Mouse (Mus musculus) forebrain, postnatal 0 days (tissue): Measurements from ENCODE around the gene Fosl1. TPM values are rescaled to one million over a fixed set of nuclear protein-coding genes. Genes with fewer than 3 reads are reported as not detected.

Source experiments
- ATAC-seq: fragments of 200-750 bp; cut with Nextera tagmentation; 2 replicates; pipeline ENCODE4 v1.8.0; 2017; ENCODE audit warnings: mild to moderate bottlenecking, moderate library complexity
- DNase-seq: peaks from one replicate; pipeline ENCODE4 v3.0.0-alpha.2; 2015
- H3K27ac ChIP-seq: fragments of 300-500 bp; sonication (generic); 2 replicates; pipeline ENCODE4 v1.5.1; 2014; ENCODE audit warnings: low read depth, mild to moderate bottlenecking, antibody characterized with exemption, low read length, moderate library complexity, mixed read lengths
- H3K27me3 ChIP-seq: fragments of 300-500 bp; sonication (generic); 2 replicates; pipeline ENCODE4 v1.6.1; 2014; ENCODE audit warnings: mild to moderate bottlenecking, low read length, mixed read lengths; ENCODE audit not compliant: insufficient read depth
- H3K36me3 ChIP-seq: fragments of 300-500 bp; sonication (generic); 2 replicates; pipeline ENCODE4 v1.6.1; 2014; ENCODE audit warnings: mild to moderate bottlenecking, moderate library complexity; ENCODE audit not compliant: insufficient read depth
- H3K4me1 ChIP-seq: fragments of 300-500 bp; sonication (generic); 2 replicates; pipeline ENCODE4 v1.6.1; 2014; ENCODE audit warnings: antibody characterized with exemption; ENCODE audit not compliant: insufficient read depth
- H3K4me2 ChIP-seq: fragments of 300-500 bp; sonication (generic); 2 replicates; pipeline ENCODE4 v1.6.1; 2014; ENCODE audit warnings: low read depth, mild to moderate bottlenecking, moderate library complexity
- H3K4me3 ChIP-seq: fragments of 300-500 bp; sonication (generic); 2 replicates; pipeline ENCODE4 v1.5.1; 2014; ENCODE audit warnings: low read depth, low read length, mixed read lengths
- H3K9ac ChIP-seq: fragments of 300-500 bp; sonication (generic); 2 replicates; pipeline ENCODE4 v1.6.1; 2014; ENCODE audit warnings: mild to moderate bottlenecking
- H3K9me3 ChIP-seq: fragments of 300-500 bp; sonication (generic); 2 replicates; pipeline ENCODE4 v1.6.1; 2016; ENCODE audit warnings: low read length
- CTCF ChIP-seq: sonication (generic); IDR thresholded peaks from 2 replicates; pipeline ENCODE4 v1.5.1; 2016; ENCODE audit warnings: antibody characterized with exemption, control low read depth, low read depth
- WGBS: fragments of 180-500 bp; shearing (Covaris S2); extraction: QIAGEN DNeasy Blood & Tissue Kit; methylation state at CpG from one replicate; pipeline ENCODE4 v1.1.7; 2014; 5-methylcytosine and 5-hydroxymethylcytosine counted together
- polyA plus RNA-seq: library from polyadenylated mRNA; unstranded; fragments of >200 nt; fragmentation: Nextera tagmentation; extraction: Ambion mirVana; gene quantifications from 2 replicates; pipeline ENCODE4 v1.2.1, GENCODE M21; 2015
- total RNA-seq: library from RNA; depleted of rRNA; stranded (reverse); fragments of >200 nt; gene quantifications from 2 replicates; pipeline ENCODE4 v1.2.3, GENCODE M21; 2014

Fosl1 gene
- total and polyA plus RNA-seq, 2 experiments from 2014 or later: 0.19 TPM; not detected in 1

DNA sequence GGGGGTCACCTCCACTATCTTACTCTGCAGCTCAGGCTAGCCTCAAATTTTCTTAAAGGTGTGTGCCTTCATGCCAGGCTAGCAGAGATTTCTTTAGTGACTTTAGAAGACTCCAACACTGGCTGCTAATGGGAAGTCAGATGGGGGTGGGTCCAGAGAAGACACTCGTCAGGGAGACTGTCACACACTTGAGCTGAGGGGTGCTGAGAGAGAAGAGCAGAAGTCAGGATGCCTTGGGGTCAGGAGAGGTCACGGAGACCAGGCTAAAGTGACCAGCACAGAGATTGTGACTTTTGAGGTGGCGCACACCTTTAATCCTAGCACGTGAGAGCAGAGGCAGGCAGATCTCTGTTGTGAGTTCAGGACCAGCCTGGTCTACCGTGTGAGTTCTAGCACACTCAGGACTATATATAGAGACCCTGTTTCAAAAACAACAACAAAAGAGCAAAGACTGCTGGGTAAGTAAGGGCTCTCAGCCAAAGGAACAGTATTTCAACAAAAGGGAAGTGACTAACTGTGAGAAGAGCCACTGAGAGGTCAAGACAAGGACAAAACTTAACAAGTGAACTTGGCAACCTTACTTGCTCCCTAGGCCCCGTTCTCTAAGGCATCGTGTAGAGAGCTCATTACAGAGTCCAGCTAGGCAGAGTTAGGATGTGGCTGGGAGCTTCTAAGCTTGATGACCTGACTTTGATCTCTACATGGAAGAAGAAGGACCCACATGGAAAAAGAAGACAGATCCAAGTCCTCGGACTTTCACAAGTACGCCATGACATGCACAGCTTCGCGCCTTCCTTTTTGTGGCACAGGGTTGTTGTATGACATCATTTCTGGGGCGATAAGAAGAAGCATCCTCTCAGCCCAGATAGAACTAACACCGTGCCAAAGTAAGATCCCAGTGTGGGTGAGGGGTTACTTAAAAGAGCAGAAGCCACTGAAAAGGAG, 39.0 kb upstream of the Fosl1 start:
- Histone ChIP-seq H3K27ac (no peak overlapping the region), H3K36me3 (no peaks in the 10 kb centered on the region), H3K27me3 (no peaks in the 10 kb centered on the region), H3K4me1 (peaks cover 4% of the 10 kb centered on the region; the same call in 1 of the 2 replicates), H3K4me2 (no peak overlapping the region), H3K9me3 (no peaks in the 10 kb centered on the region), H3K4me3 (no peak overlapping the region), H3K9ac (no peak overlapping the region)
- DNase-seq (no peak), ATAC-seq (no peak)
- TF ChIP-seq CTCF: no peak
- 85% methylated on average over 13 of the region's 13 CpGs for WGBS

DNA sequence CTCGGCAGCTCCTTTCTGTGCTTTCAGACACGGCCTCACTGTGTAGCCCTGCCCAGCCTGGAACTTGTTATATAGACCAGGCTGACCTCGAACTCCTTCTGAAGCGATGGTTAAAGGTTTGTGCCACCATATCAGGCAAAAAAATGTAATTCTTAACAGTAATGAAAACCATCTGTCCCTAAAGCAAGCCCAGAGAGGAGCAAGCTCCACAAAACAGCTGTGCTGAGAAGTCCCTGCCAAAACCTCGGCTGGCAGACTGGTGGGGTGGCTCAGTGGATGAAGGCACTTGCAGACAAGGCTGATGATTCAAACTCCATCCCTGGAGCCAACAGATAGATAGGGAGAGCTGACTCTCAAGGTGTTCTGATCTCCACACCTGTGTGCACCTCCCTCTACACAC, 38.3 kb upstream of the Fosl1 start:
- Histone ChIP-seq H3K9me3 (no peaks in the 10 kb centered on the region), H3K4me3 (no peak overlapping the region), H3K9ac (no peak overlapping the region), H3K4me1 (peaks cover 4% of the 10 kb centered on the region; the same call in 1 of the 2 replicates), H3K27ac (no peak overlapping the region), H3K27me3 (no peaks in the 10 kb centered on the region), H3K4me2 (no peak overlapping the region), H3K36me3 (no peaks in the 10 kb centered on the region)
- DNase-seq: no peak
- WGBS: 76% methylated on average over 5 of the region's 5 CpGs
- ATAC-seq: no peak
- TF ChIP-seq CTCF: no peak

DNA sequence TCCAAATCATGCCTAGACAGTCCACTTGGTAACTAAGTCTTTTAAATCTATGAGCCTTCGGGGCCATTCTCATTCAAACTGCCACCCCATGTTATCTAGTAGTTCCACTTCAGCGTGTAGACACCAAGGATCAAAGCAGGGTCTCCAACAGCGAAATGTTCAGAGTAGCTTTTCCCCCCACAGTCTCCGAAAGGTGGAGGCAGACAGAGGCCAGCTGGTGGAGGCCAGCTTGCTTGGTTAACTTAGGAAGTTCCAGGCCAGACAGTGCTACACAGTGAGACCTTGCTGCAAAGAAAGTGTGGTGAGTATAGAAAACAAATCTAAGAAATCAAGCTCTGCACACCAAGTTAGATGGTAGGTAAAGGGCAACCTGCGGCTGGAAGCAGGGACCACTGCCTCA, 36.7 kb upstream of the Fosl1 start:
- Histone ChIP-seq H3K9me3 (no peaks in the 10 kb centered on the region), H3K4me3 (no peak overlapping the region), H3K36me3 (no peaks in the 10 kb centered on the region), H3K4me2 (no peak overlapping the region), H3K27ac (no peak overlapping the region), H3K4me1 (peaks cover 4% of the 10 kb centered on the region; the same call in 1 of the 2 replicates), H3K27me3 (no peaks in the 10 kb centered on the region), H3K9ac (no peak overlapping the region)
- DNase-seq (no peak), ATAC-seq (no peak)
- TF ChIP-seq CTCF: no peak
- 92% methylated on average over 5 of the region's 5 CpGs for WGBS

GRCm38 (mm10) chr19:5411961-5412360, 35.4 kb upstream of the Fosl1 start:
- 64% methylated on average over 5 of the region's 5 CpGs for WGBS
- DNase-seq (no peak), ATAC-seq (no peak)
- Histone ChIP-seq H3K4me2 (no peak overlapping the region), H3K27me3 (no peaks in the 10 kb centered on the region), H3K4me1 (no peaks in the 10 kb centered on the region; the same call in 1 of the 2 replicates), H3K9ac (no peak overlapping the region), H3K36me3 (no peaks in the 10 kb centered on the region), H3K9me3 (no peaks in the 10 kb centered on the region), H3K27ac (no peak overlapping the region), H3K4me3 (no peak overlapping the region)
- TF ChIP-seq CTCF: no peak

DNA sequence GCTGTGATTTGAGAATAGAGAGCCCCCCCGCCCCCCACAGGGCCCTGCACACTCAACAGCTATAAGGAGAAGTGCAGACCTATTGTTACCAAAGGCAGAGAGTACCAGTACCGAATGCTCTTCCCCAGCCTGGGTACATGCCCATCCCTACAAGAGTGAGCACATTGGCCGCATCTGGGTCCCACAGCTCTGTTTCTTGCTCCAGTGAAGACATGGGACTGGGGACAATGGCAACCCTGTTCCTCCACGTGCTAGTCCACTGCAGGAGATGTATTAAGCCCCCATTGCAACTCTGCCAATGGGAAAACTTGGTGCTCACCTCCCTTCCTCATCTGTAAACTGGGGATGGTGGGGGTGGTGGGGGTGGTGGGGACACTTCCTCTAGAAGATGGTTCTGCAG, 33.5 kb upstream of the Fosl1 start:
- no peaks in the 10 kb centered on the region for H3K4me1 ChIP-seq
- no peak overlapping the region for H3K4me3 ChIP-seq
- no peaks in the 10 kb centered on the region for H3K9me3 ChIP-seq
- ATAC-seq: no peak
- H3K4me2 ChIP-seq: no peak overlapping the region
- H3K9ac ChIP-seq: no peak overlapping the region
- no peak for DNase-seq
- no peak for TF ChIP-seq CTCF
- H3K27ac ChIP-seq: no peak overlapping the region
- H3K27me3 ChIP-seq: no peaks in the 10 kb centered on the region
- WGBS: 71% methylated on average over 4 of the region's 4 CpGs
- no peaks in the 10 kb centered on the region for H3K36me3 ChIP-seq

GRCm38 (mm10) chr19:5414534-5414957, 32.8 kb upstream of the Fosl1 start:
- H3K4me2 ChIP-seq: no peak overlapping the region
- ATAC-seq: no peak
- WGBS: 61% methylated on average over 2 of the region's 2 CpGs

DNA sequence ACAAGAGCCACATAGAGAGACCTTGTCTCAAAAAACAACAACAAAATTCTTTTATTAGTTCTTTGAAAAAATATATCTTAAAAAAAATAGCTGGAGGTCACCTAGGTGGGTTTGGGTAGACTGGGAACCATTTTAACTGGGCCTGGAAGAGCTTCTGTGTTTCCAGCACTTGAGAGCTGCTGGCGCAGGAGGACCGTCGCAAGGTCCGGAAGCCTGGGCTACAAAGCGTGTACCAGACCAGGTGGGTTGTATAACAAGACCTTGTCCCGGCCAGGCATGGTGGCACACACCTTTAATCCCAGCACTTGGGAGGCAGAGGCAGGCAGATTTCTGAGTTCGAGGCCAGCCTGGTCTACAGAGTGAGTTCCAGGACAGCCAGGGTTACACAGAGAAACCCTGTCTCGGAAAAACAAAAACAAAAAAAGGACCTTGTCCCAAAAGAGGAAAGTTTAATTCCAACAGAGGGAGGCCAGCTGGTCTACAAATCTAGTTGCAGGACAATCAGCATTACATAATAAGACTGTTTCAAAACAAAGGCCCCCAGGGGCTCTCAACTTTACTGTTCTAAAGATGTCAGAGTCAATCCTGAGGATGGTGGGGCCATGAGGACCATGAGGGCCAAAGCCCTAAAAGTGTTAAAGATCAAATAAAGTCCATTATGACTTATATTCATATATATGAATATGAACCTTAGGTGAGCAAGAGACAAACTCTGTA, 28.4 kb upstream of the Fosl1 start:
- no peak for ATAC-seq
- Histone ChIP-seq H3K4me2 (no peak overlapping the region), H3K9ac (no peak overlapping the region), H3K9me3 (no peaks in the 10 kb centered on the region), H3K36me3 (peaks cover 33% of the 10 kb centered on the region), H3K4me1 (peaks cover 8% of the 10 kb centered on the region; the same call in 1 of the 2 replicates), H3K27me3 (no peaks in the 10 kb centered on the region), H3K27ac (no peak overlapping the region), H3K4me3 (no peak overlapping the region)
- no peak for TF ChIP-seq CTCF
- DNase-seq: no peak
- WGBS: 97% methylated on average over 8 of the region's 8 CpGs

More at GRCm38 (mm10) chr19:5414534-5414957, 32.8 kb upstream of the Fosl1 start:
- Histone ChIP-seq H3K9ac (no peak overlapping the region), H3K9me3 (no peaks in the 10 kb centered on the region), H3K4me3 (no peak overlapping the region), H3K4me1 (no peaks in the 10 kb centered on the region), H3K36me3 (peaks cover 5% of the 10 kb centered on the region), H3K27me3 (no peaks in the 10 kb centered on the region), H3K27ac (no peak overlapping the region)
- TF ChIP-seq CTCF: no peak
- DNase-seq: no peak
